Mouse (Mus musculus): Measurements from ENCODE around the gene Satb1. TPM values are rescaled to one million over a fixed set of nuclear protein-coding genes. Genes with fewer than 3 reads are reported as not detected.

Satb1 gene
- polyA plus RNA-seq (2014; fragmentation: Nextera tagmentation; extraction: Ambion mirVana) = 29.5 and 32.0 TPM in 2 replicates

DNA sequence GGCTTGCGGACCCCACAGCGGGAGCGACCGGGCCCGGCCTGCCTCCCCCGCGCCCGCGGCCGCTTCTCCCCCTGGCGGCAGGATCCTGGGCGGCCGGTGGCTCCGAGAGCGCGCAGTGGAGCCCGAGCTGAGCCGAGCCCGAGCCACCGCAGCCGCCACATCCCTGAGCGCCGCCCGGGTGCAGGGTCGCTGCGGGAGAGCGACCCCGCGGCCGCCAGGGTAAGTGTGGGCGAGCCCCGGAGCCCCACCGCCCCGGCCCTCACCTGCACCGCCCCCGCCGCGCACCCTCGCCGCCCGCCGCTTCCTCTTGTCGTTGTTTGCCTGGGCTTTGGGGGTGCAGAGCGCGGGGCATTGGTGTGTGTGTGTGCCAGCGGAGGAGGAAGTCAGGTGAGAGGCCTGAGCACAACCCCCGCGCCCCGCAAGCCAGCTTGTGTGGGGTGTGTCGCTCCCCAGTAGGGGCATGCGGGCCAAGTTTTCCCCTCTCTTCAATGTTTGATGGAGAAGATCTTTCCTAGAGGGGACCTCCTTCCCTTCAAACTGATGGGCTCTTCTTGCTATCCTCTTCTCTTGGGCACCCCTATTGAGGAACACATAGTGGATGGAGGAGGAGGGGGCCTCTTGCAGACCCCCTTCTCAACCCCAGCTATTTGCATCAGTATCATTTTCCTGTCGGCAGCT, at the start of gene Satb1:
Gene Satb1 (minus strand): TSS at position 391 of the 678 bp plus-strand sequence.
- Histone ChIP-seq H3K9ac (ENCODE audit: low read depth, low read length) (peak within 1 kb of the TSS; percentile 62), H3K9me3 (ENCODE audit: control insufficient read depth, low read length) (no peaks in the 10 kb centered on the region), H3K27ac (ENCODE audit: low read depth, low read length) (no peak within 1 kb of the TSS), H3K4me3 (ENCODE audit: low read depth, low read length) (peak within 1 kb of the TSS; percentile 62), H3K36me3 (ENCODE audit: control insufficient read depth, insufficient read depth, low read length) (no peaks in the 10 kb centered on the region), H3K4me2 (replicated peaks; ENCODE audit: low read depth, low read length) (peak within 1 kb of the TSS; percentile 99), H3K4me1 (replicated peaks; ENCODE audit: control insufficient read depth, insufficient read depth, low read length) (peaks cover 7% of the 10 kb centered on the region; the same call in 1 of the 2 replicates), H3K27me3 (ENCODE audit: control insufficient read depth, insufficient read depth, low read length) (peaks cover 20% of the 10 kb centered on the region)
- DNase-seq (ENCODE audit: low spot score) = peak; percentile 85
- under 1% methylated on average over 31 of the region's 52 CpGs for WGBS
- peak; percentile 94 for ATAC-seq (ENCODE audit: low FRiP score)

DNA sequence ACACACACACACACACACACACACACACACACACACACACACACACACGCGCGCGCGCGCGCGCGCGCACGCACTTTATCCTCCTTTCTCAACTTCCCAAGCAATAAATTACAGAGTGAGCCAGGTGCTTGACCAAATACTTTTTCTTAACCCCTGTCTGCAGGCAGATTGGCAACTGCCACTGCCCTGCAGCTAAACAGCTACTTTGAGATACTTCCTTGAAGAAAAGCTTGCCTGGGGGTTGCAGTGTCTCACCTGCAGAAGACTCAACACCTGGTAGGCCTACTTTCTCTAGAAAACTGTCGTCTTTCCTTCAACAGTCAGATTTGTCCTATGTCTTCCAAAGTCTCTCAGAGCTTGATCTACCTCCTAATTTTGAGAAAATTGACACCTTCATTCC, 49.5 kb upstream of the Satb1 start:
- no peak overlapping the region for H3K4me2 ChIP-seq (replicated peaks; ENCODE audit: low read depth, low read length)
- no peaks in the 10 kb centered on the region for H3K36me3 ChIP-seq (ENCODE audit: control insufficient read depth, insufficient read depth, low read length)
- DNase-seq (ENCODE audit: low spot score) = no peak
- H3K4me1 ChIP-seq (replicated peaks; ENCODE audit: control insufficient read depth, insufficient read depth, low read length) = no peaks in the 10 kb centered on the region
- no peak overlapping the region for H3K4me3 ChIP-seq (ENCODE audit: low read depth, low read length)
- WGBS = 88% methylated on average over 8 of the region's 12 CpGs
- no peak for ATAC-seq (ENCODE audit: low FRiP score)
- no peak overlapping the region for H3K9ac ChIP-seq (ENCODE audit: low read depth, low read length)
- H3K27ac ChIP-seq (ENCODE audit: low read depth, low read length) = no peak overlapping the region
- H3K27me3 ChIP-seq (ENCODE audit: control insufficient read depth, insufficient read depth, low read length) = no peaks in the 10 kb centered on the region
- no peaks in the 10 kb centered on the region for H3K9me3 ChIP-seq (ENCODE audit: control insufficient read depth, low read length)

DNA sequence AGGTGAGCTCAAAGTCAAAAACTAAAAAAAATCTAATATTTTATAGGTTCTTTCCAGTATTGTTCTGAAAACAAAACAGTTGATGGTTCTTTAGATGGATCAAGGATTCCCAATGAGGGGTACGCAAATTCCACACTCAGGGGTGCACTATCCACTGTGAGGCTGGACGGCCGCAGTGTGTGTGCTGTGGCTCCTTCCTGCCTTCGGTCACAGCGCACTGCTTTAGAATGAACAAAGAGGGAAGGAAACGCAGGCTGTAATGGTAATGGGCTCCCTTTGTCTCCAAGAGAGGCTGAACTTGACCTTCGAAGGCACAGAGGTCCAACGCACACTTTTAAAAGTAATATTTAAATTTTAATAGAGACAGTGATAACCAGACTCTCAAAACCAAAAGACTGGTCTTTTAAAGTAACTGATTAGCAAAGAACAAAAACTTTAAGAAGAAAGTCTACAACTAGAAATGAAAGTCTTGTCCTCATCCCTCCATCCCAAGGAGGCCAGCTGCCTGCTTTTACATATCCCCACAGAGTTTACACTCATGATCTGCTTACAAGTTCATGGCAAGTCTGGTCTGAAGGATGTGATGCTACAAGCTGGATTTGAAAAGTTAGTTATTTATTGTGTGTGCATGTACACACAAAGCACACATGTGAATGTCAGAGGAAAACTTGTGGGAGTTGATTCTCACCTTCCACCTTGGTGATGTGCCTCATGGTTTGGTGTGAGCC, 48.0 kb upstream of the Satb1 start:
- H3K4me1 ChIP-seq (replicated peaks; ENCODE audit: control insufficient read depth, insufficient read depth, low read length) = no peaks in the 10 kb centered on the region
- H3K9ac ChIP-seq (ENCODE audit: low read depth, low read length) = no peak overlapping the region
- no peak overlapping the region for H3K27ac ChIP-seq (ENCODE audit: low read depth, low read length)
- no peaks in the 10 kb centered on the region for H3K27me3 ChIP-seq (ENCODE audit: control insufficient read depth, insufficient read depth, low read length)
- no peak overlapping the region for H3K4me3 ChIP-seq (ENCODE audit: low read depth, low read length)
- H3K9me3 ChIP-seq (ENCODE audit: control insufficient read depth, low read length) = no peaks in the 10 kb centered on the region
- peak; percentile 7 for DNase-seq (ENCODE audit: low spot score)
- no peak overlapping the region for H3K4me2 ChIP-seq (replicated peaks; ENCODE audit: low read depth, low read length)
- 49% methylated on average over 8 of the region's 8 CpGs for WGBS
- H3K36me3 ChIP-seq (ENCODE audit: control insufficient read depth, insufficient read depth, low read length) = no peaks in the 10 kb centered on the region
- no peak; the same call in 1 of the 2 replicates for ATAC-seq (ENCODE audit: low FRiP score)

DNA sequence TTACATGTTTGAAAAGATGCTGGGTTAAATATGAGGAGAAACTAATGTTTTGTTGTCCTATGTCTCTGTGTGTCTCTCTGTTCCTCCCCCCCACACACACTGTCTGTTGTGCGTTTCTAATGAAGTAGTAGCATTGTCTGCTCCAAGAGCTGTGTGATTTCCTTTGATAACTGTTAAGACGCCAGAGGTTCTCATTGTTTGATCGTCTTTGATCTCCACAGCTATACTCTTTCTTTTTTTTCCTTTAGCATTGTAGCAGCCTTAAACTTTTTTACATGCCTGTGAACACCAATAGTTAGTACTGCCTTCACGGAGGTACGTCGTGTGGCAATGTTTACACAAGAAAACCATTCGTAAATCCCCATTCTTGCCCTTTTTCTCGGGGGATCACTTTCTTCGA, 47.1 kb upstream of the Satb1 start:
- WGBS = 28% methylated on average over 9 of the region's 9 CpGs
- H3K27me3 ChIP-seq (ENCODE audit: control insufficient read depth, insufficient read depth, low read length) = no peaks in the 10 kb centered on the region
- H3K4me3 ChIP-seq (ENCODE audit: low read depth, low read length) = no peak overlapping the region
- no peak overlapping the region for H3K9ac ChIP-seq (ENCODE audit: low read depth, low read length)
- H3K36me3 ChIP-seq (ENCODE audit: control insufficient read depth, insufficient read depth, low read length) = no peaks in the 10 kb centered on the region
- no peak overlapping the region for H3K4me2 ChIP-seq (replicated peaks; ENCODE audit: low read depth, low read length)
- no peaks in the 10 kb centered on the region for H3K4me1 ChIP-seq (replicated peaks; ENCODE audit: control insufficient read depth, insufficient read depth, low read length)
- H3K27ac ChIP-seq (ENCODE audit: low read depth, low read length) = no peak overlapping the region
- ATAC-seq (ENCODE audit: low FRiP score) = no peak
- no peaks in the 10 kb centered on the region for H3K9me3 ChIP-seq (ENCODE audit: control insufficient read depth, low read length)
- peak; percentile 5 for DNase-seq (ENCODE audit: low spot score)

DNA sequence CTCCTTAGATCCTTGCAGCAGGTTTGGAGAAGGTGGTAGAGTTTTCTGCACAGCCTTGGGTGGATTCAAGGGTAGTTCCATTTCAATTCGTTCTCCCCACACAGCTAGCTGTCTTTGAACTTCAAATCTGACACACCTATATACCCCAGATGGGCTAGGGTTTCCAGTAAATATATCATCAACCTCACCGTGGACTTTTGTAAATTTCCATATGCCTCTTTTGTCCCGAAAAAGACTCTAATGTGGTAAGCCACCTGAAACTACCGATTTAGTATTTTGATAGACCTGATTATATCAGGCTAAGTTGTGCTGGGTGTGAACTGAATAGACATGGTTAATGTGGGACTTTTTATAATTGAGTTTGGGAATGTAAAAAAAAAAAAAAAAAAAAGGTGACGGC, 46.6 kb upstream of the Satb1 start:
- 85% methylated on average over 5 of the region's 5 CpGs for WGBS
- Histone ChIP-seq H3K27ac (ENCODE audit: low read depth, low read length) (no peak overlapping the region), H3K27me3 (ENCODE audit: control insufficient read depth, insufficient read depth, low read length) (no peaks in the 10 kb centered on the region), H3K9me3 (ENCODE audit: control insufficient read depth, low read length) (no peaks in the 10 kb centered on the region), H3K9ac (ENCODE audit: low read depth, low read length) (no peak overlapping the region), H3K36me3 (ENCODE audit: control insufficient read depth, insufficient read depth, low read length) (no peaks in the 10 kb centered on the region), H3K4me2 (replicated peaks; ENCODE audit: low read depth, low read length) (no peak overlapping the region), H3K4me1 (replicated peaks; ENCODE audit: control insufficient read depth, insufficient read depth, low read length) (no peaks in the 10 kb centered on the region), H3K4me3 (ENCODE audit: low read depth, low read length) (no peak overlapping the region)
- ATAC-seq (ENCODE audit: low FRiP score) (no peak), DNase-seq (ENCODE audit: low spot score) (no peak)

DNA sequence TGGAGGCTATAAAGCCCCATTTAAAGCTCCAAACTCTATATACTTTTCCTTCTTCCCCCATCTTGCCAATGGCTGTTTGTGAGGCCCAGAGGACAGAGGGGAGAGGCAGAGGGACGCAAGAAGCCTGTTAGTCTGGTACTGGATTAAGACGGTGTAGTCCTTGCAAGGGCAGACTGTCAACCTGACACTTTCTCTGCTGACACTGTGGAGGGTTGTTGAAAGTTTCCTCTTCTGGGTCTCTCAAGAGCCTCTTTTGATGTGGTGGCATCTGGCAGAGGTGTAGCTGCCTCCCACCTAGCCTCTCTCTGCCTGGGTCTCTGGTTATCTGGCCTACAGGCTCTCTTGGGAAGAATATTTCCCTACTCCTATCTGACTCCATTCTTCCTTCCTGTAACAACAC, 46.1 kb upstream of the Satb1 start:
- WGBS = 90% methylated on average over 2 of the region's 2 CpGs
- no peaks in the 10 kb centered on the region for H3K27me3 ChIP-seq (ENCODE audit: control insufficient read depth, insufficient read depth, low read length)
- no peak overlapping the region for H3K4me3 ChIP-seq (ENCODE audit: low read depth, low read length)
- DNase-seq (ENCODE audit: low spot score) (no peak), ATAC-seq (ENCODE audit: low FRiP score) (no peak)
- no peaks in the 10 kb centered on the region for H3K36me3 ChIP-seq (ENCODE audit: control insufficient read depth, insufficient read depth, low read length)
- H3K27ac ChIP-seq (ENCODE audit: low read depth, low read length) = no peak overlapping the region
- H3K4me1 ChIP-seq (replicated peaks; ENCODE audit: control insufficient read depth, insufficient read depth, low read length) = no peaks in the 10 kb centered on the region
- H3K9ac ChIP-seq (ENCODE audit: low read depth, low read length) = no peak overlapping the region
- no peaks in the 10 kb centered on the region for H3K9me3 ChIP-seq (ENCODE audit: control insufficient read depth, low read length)
- no peak overlapping the region for H3K4me2 ChIP-seq (replicated peaks; ENCODE audit: low read depth, low read length)

DNA sequence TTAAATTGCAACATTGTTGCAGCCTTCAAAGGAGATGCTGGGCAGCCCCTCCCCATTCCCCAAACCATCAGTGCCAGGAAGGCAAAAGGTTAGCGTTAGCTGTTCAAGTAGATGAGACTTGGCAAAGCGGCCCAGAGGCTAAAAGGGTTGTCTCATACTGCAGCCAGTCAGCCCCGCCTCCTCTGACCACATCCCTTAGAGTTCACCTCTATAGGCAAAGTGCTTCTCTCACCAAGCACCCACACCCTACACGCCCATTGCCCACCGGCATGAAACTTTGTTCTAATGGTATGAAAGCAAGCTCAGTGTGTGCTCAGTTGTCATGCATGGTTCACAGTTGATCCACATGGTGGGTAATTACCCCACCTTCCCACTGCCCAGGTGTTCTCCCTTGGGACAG, 43.4 kb upstream of the Satb1 start:
- WGBS = 87% methylated on average over 5 of the region's 5 CpGs
- no peaks in the 10 kb centered on the region for H3K4me1 ChIP-seq (replicated peaks; ENCODE audit: control insufficient read depth, insufficient read depth, low read length)
- no peaks in the 10 kb centered on the region for H3K27me3 ChIP-seq (ENCODE audit: control insufficient read depth, insufficient read depth, low read length)
- no peak overlapping the region for H3K4me2 ChIP-seq (replicated peaks; ENCODE audit: low read depth, low read length)
- ATAC-seq (ENCODE audit: low FRiP score) (no peak), DNase-seq (ENCODE audit: low spot score) (no peak)
- H3K36me3 ChIP-seq (ENCODE audit: control insufficient read depth, insufficient read depth, low read length) = no peaks in the 10 kb centered on the region
- H3K4me3 ChIP-seq (ENCODE audit: low read depth, low read length) = no peak overlapping the region
- no peak overlapping the region for H3K9ac ChIP-seq (ENCODE audit: low read depth, low read length)
- no peak overlapping the region for H3K27ac ChIP-seq (ENCODE audit: low read depth, low read length)
- no peaks in the 10 kb centered on the region for H3K9me3 ChIP-seq (ENCODE audit: control insufficient read depth, low read length)

DNA sequence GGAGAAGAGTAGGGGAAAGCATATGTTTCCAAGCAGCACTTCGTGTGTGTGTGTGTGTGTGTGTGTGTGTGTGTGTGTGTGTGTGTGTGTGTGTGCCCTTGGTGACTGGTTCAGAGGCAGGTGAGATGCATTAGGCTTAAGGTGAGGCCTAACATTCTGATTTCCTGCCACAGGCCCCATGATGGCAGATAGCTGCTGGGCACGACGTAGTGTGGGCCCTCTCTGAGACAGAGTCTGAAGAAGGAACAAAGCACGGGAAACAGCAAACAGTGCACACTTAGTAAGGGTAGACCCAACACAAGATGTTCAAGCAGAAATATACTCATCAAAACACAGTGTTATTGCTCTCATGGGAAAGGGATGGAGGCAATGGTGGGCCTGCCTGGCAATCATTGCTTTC, 24.5 kb upstream of the Satb1 start:
- Histone ChIP-seq H3K9me3 (ENCODE audit: control insufficient read depth, low read length) (no peaks in the 10 kb centered on the region), H3K27me3 (ENCODE audit: control insufficient read depth, insufficient read depth, low read length) (no peaks in the 10 kb centered on the region), H3K4me2 (replicated peaks; ENCODE audit: low read depth, low read length) (no peak overlapping the region), H3K4me3 (ENCODE audit: low read depth, low read length) (no peak overlapping the region), H3K36me3 (ENCODE audit: control insufficient read depth, insufficient read depth, low read length) (no peaks in the 10 kb centered on the region), H3K27ac (ENCODE audit: low read depth, low read length) (no peak overlapping the region), H3K9ac (ENCODE audit: low read depth, low read length) (no peak overlapping the region), H3K4me1 (replicated peaks; ENCODE audit: control insufficient read depth, insufficient read depth, low read length) (no peaks in the 10 kb centered on the region)
- 86% methylated on average over 4 of the region's 4 CpGs for WGBS
- DNase-seq (ENCODE audit: low spot score) (no peak), ATAC-seq (ENCODE audit: low FRiP score) (no peak)

DNA sequence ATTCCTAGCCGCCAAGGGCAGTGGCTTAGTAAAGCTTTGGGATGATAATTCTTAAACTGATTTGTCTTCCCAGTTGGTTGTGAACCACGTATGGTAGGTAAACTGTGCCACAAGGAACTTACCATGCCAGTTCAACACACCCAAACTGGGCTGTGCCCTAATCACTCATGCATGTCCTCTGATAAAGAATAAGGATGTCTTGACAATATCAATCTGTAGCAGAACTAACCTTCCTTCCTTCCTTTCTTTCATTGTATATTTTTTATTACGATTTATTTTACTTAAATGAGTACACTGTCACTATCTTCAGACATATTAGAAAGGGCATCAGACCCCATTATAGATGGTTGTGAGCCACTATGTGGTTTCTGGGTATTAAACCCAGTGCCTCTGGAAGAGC, 23.2 kb upstream of the Satb1 start:
- Histone ChIP-seq H3K36me3 (ENCODE audit: control insufficient read depth, insufficient read depth, low read length) (no peaks in the 10 kb centered on the region), H3K27ac (ENCODE audit: low read depth, low read length) (no peak overlapping the region), H3K27me3 (ENCODE audit: control insufficient read depth, insufficient read depth, low read length) (no peaks in the 10 kb centered on the region), H3K4me3 (ENCODE audit: low read depth, low read length) (no peak overlapping the region), H3K9ac (ENCODE audit: low read depth, low read length) (no peak overlapping the region), H3K4me1 (replicated peaks; ENCODE audit: control insufficient read depth, insufficient read depth, low read length) (no peaks in the 10 kb centered on the region), H3K9me3 (ENCODE audit: control insufficient read depth, low read length) (no peaks in the 10 kb centered on the region), H3K4me2 (replicated peaks; ENCODE audit: low read depth, low read length) (no peak overlapping the region)
- ATAC-seq (ENCODE audit: low FRiP score) (no peak), DNase-seq (ENCODE audit: low spot score) (no peak)
- 79% methylated on average over 3 of the region's 3 CpGs for WGBS
